Mouse (Mus musculus): ENCODE data around the gene Gm17027.
"Not testable (repeated sequence)": the region's sequence is repeated elsewhere in the genome, so short reads cannot be mapped to it uniquely, and the experiment has no call there.

The Gm17027 gene

DNA sequence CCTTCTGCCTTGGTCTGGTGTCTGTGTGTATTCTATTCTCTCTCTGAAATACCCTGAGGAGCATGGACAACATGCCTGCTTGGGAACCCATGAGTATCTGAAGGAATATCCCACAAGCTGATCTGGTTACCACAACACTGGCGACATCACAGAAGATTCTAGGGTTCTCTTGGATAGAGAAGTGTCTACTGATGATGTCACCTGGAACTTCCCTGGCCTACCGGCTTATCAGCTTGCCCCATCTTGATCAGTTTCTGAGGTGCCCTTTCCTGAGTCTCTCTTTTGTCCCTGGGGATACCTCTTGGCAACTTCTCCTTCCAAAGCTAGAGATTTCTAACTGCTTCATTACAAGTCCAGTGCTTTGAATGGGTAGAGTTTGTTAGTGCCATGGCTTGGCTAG is at the start of gene Gm17027:
Gene Gm17027 (minus strand): TSS at position 101 of the 400 bp plus-strand sequence.
- not testable (repeated sequence) for DNase-seq (ENCODE audit: low read depth, low spot score)

DNA sequence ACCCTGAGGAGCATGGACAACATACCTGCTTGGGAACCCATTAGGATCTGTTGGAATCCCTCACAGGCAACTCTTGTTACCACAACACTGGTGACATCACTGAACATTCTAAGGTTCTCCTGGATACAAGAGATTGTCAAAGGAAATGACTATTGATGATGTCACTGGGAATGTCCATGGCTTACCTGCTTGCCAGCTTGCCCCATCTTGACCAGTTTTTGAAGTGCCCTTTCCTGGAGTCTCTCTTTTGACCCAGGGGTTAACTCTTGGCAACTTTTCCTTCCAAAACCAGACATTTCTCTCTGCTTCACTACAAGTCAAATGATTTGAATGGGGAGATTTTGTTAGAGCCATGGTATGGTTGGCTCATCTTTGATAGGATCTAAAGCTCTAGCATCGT is 28.3 kb upstream of the Gm17027 start, which contains the start of gene Gm3573:
Gene Gm3573 (minus strand): TSS at position 101 of the 400 bp plus-strand sequence.
- not testable (repeated sequence) for DNase-seq (ENCODE audit: low read depth, low spot score)

DNA sequence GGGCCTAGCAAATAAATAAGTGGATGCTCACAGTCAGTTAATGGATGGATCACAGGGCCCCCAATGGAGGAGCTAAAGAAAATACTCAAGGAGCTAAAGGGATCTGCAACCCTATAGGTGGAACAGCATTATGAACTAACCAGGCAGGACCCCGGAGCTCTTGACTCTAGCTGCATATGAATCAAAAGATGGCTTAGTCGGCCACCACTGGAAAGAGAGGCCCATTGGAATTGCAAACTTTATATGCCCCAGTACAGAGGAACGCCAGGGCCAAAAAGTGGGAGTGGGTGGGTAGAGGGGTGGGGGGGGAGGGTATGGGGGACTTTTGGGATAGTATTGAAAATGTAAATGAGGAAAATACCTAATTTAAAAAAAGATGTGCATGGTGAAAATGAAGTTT is 21.5 kb upstream of the Gm17027 start:
- not testable (repeated sequence) for DNase-seq (ENCODE audit: low read depth, low spot score)

DNA sequence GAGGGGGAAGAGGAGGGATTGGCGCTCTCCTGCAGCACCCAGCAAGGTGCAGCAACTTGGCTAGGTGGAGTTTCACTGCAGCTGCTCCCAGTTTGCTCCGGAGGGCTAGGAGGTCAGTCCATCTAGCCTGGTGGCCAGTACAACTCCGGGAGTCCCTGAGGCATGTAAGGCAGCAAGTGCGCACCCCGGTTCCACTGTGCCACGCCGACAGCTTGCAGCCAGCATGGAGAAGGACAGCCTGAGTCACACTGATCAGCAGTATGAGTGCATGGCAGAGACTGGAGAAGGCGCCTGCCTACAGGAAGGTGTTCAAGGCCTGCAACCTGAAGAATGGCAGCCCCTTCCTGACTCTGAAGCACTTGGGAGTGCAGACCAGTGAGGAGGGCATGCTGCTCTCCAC is 27.9 kb downstream of the Gm17027 start:
- not testable (repeated sequence) for DNase-seq (ENCODE audit: low read depth, low spot score)

DNA sequence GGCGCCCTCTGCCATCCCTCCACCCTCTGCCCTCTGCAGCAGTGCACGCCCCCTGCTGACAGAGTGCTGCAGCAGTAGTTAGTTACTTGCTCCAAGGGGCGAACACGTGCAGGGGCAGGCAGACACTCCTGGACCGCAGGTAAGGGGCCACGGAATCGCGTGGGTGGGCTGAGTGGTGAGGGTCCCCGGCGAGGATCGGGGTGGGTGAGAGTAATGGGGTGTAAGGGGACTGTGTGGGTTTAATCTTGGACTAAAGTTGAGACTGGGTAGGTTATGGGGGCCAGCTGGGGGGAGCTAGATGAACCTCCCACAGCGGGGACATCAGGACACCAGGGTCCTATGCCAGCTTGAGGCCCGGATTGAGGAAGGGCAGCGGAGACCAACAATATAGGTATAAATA is 28.6 kb downstream of the Gm17027 start:
- not testable (repeated sequence) for DNase-seq (ENCODE audit: low read depth, low spot score)

DNA sequence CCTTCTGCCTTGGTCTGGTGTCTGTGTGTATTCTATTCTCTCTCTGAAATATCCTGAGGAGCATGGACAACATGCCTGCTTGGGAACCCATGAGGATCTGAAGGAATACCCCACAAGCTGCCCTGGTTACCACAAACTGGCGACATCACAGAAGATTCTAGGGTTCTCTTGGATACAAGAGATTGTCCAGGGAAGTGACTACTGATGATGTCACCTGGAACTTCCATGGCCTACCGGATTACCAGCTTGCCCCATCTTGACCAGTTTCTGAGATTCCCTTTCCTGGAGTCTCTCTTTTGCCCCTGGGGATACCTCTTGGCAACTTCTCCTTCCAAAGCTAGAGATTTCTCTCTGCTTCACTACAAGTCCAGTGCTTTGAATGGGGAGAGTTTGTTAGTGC is 45.2 kb downstream of the Gm17027 start, which contains the start of gene Gm7951:
Gene Gm7951 (minus strand): TSS at position 101 of the 400 bp plus-strand sequence.
- not testable (repeated sequence) for DNase-seq (ENCODE audit: low read depth, low spot score)

Data from embryo, embryonic 11.5 days (tissue).